Comparison of ENCODE assay signal across 25 mouse cellular contexts in genomic region chrX:98736758-98737157, GRCm38 (mm10).
DNase-seq lines count a peak whose midpoint lies in the region; ATAC-seq and TF ChIP-seq lines count a peak whose summit lies in the region.
"Had no signal": no experiment of that assay in that cellular context is flagged by ENCODE, and none has a peak within 500 bp of the region (broad histone marks: within the 10 kb centered on the region; RNA-seq: fewer than 3 reads in every experiment).

No protein-coding gene starts in this region.

- H3K4me1 ChIP-seq in kidney, adult 2 months (ENCODE audit: control insufficient read depth, insufficient read depth, low read length) = no peaks in the 10 kb centered on the region
- no peaks in the 10 kb centered on the region for H3K4me1 ChIP-seq in lung, embryonic 16.5 days (replicated peaks; ENCODE audit: control insufficient read depth, insufficient read depth, low read length)
- H3K4me1 ChIP-seq: embryonic facial prominence, embryonic 12.5 days; forebrain, embryonic 10.5 days; heart, embryonic 13.5 days; hindbrain, embryonic 15.5 days; limb, embryonic 13.5 days; neural tube, embryonic 15.5 days; stomach, embryonic 15.5 days had no signal

- TF ChIP-seq CTCF in kidney, adult 2 months (conservative IDR thresholded peaks at IDR 0.05; ENCODE audit: insufficient read depth, insufficient read length, low read depth, low read length) = no peak

- no peaks in the 10 kb centered on the region for H3K9me3 ChIP-seq in lung, embryonic 16.5 days (ENCODE audit: control insufficient read depth, low read length)
- H3K9me3 ChIP-seq: embryonic facial prominence, embryonic 12.5 days; forebrain, embryonic 10.5 days; heart, embryonic 13.5 days; hindbrain, embryonic 15.5 days; limb, embryonic 13.5 days; neural tube, embryonic 15.5 days; stomach, embryonic 15.5 days had no signal

- H3K27me3 ChIP-seq in kidney, adult 2 months (replicated peaks; ENCODE audit: control insufficient read depth, insufficient read depth, low read length) = no peaks in the 10 kb centered on the region
- no peaks in the 10 kb centered on the region for H3K27me3 ChIP-seq in lung, embryonic 16.5 days (ENCODE audit: control insufficient read depth, insufficient read depth, low read depth, low read length)
- H3K27me3 ChIP-seq: CH12.LX; embryonic facial prominence, embryonic 12.5 days; heart, embryonic 13.5 days; hindbrain, embryonic 15.5 days; limb, embryonic 13.5 days; neural tube, embryonic 15.5 days; stomach, embryonic 15.5 days had no signal

- TF ChIP-seq POLR2A in kidney, adult 2 months (IDR thresholded peaks at IDR 0.05; ENCODE audit: low read depth, low read length) = no peak

- no peak overlapping the region for H3K4me3 ChIP-seq in kidney, adult 2 months (ENCODE audit: insufficient read depth, low read depth, low read length)
- no peak overlapping the region for H3K4me3 ChIP-seq in lung, embryonic 16.5 days (ENCODE audit: low read length)
- H3K4me3 ChIP-seq: embryonic facial prominence, embryonic 12.5 days; forebrain, embryonic 10.5 days; heart, embryonic 13.5 days; hindbrain, embryonic 15.5 days; layer of hippocampus, adult 2 months; limb, embryonic 13.5 days; neural tube, embryonic 15.5 days; stomach, embryonic 15.5 days had no signal

- peak; percentile 57 for ATAC-seq in lung, embryonic 16.5 days (ENCODE audit: low read depth)
- ATAC-seq: forebrain, embryonic 16.5 days had no signal

- WGBS in kidney, adult 2 months = 61% methylated on average over 5 of the region's 5 CpGs
- 61% methylated on average over 5 of the region's 5 CpGs for WGBS in lung, embryonic 16.5 days

- no peak overlapping the region for H3K9ac ChIP-seq in lung, embryonic 16.5 days (ENCODE audit: low read length)
- H3K9ac ChIP-seq: embryonic facial prominence, embryonic 12.5 days; heart, embryonic 13.5 days; hindbrain, embryonic 15.5 days; limb, embryonic 13.5 days; neural tube, embryonic 15.5 days; stomach, embryonic 15.5 days had no signal

- no peak overlapping the region for H3K4me2 ChIP-seq in lung, embryonic 16.5 days (ENCODE audit: low read depth, low read length)
- H3K4me2 ChIP-seq: embryonic facial prominence, embryonic 12.5 days; heart, embryonic 13.5 days; hindbrain, embryonic 15.5 days; limb, embryonic 13.5 days; liver, embryonic 11.5 days; neural tube, embryonic 15.5 days; stomach, embryonic 15.5 days had no signal

- H3K36me3 ChIP-seq in kidney, adult 2 months (ENCODE audit: control insufficient read depth, insufficient read depth, low read length) = no peaks in the 10 kb centered on the region
- no peaks in the 10 kb centered on the region for H3K36me3 ChIP-seq in lung, embryonic 16.5 days (ENCODE audit: control insufficient read depth, insufficient read depth, low read length)
- H3K36me3 ChIP-seq: embryonic facial prominence, embryonic 12.5 days; heart, embryonic 13.5 days; hindbrain, embryonic 15.5 days; limb, embryonic 13.5 days; neural tube, embryonic 15.5 days; stomach, embryonic 15.5 days had no signal

- no peak overlapping the region for H3K27ac ChIP-seq in kidney, adult 2 months (ENCODE audit: insufficient read depth, low read depth, low read length)
- H3K27ac ChIP-seq in lung, embryonic 16.5 days (ENCODE audit: low read length) = no peak overlapping the region
- H3K27ac ChIP-seq: embryonic facial prominence, embryonic 12.5 days; forebrain, embryonic 10.5 days; heart, embryonic 13.5 days; hindbrain, embryonic 15.5 days; layer of hippocampus, adult 2 months; limb, embryonic 13.5 days; macrophage; neural tube, embryonic 15.5 days; stomach, embryonic 15.5 days had no signal

- DNase-seq in cerebellum, adult 9-10 months = peak; percentile 22
- DNase-seq in cerebellum, adult 11 months = no peak
- peak; percentile 2 for DNase-seq in kidney, adult 2 months
- no peak for DNase-seq in kidney, adult 18-20 months
- DNase-seq in lung, postnatal 4 days = no peak
- DNase-seq in left cerebral cortex, adult 18-20 months (ENCODE audit: low spot score in 2 of 2) = no peak
- DNase-seq: adrenal gland, postnatal 10 days; cerebellum, postnatal 36 days; heart, postnatal 10 days; kidney, postnatal 25 days; midbrain, embryonic 14.5 days; right cerebral cortex, postnatal 25 days had no signal

Comparison
In these comparisons a context has a peak if more than half of its experiments do, and no peak if none do; other contexts are left out.
1. DNase-seq: peak in cerebellum, adult 9-10 months (single experiment) and kidney, adult 2 months (single experiment); none in cerebellum, adult 11 months (single experiment), kidney, adult 18-20 months (single experiment), lung, postnatal 4 days (0 of 2) and left cerebral cortex, adult 18-20 months (0 of 2).